Mouse (Mus musculus): ENCODE results near the gene Tnfaip1.

Gene Tnfaip1

GRCm38 (mm10) chr11:78501529-78501928 lies 34.6 kb downstream of the Tnfaip1 start:
- DNase-seq (ENCODE audit: low read depth, low spot score): no peak

- DNase-seq (ENCODE audit: low read depth, low spot score): no peak
Measured at GRCm38 (mm10) chr11:78500623-78501202, 35.4 kb downstream of the Tnfaip1 start.

- no peak for DNase-seq (ENCODE audit: low read depth, low spot score)
Measured at GRCm38 (mm10) chr11:78499543-78499942, 36.6 kb downstream of the Tnfaip1 start.

DNA sequence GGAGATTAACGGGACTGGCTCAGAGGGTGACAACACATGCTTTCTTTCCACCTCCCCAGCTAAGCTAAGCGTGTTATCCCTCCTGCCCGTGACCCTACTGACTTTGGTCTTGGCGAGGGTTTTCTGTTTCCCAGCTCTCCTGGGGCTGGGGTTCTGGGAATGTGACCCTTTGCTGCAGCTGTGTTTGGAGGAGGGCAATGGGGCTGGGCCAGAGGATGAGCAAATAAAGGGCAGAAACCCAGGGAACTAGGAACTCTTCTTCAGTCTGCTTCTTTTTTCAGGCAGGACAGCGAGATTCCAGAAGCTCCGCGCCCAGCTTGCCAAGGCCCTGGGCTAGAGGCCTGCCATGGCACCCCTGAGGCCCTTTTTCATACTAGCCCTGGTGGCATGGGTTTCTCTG lies 37.1 kb downstream of the Tnfaip1 start, which contains the start of gene Vtn:
TSS of gene Vtn (plus strand) at position 88 of the 400 bp plus-strand sequence.
- peak; percentile 73 for DNase-seq (ENCODE audit: low read depth, low spot score)

- peak; percentile 81 for DNase-seq (ENCODE audit: low read depth, low spot score)
Measured at GRCm38 (mm10) chr11:78497544-78498522, 38.3 kb downstream of the Tnfaip1 start, which contains the start of gene Sarm1. Gene Sarm1 (minus strand): TSS chr11:78497754.

- DNase-seq (ENCODE audit: low read depth, low spot score): no peak
Measured at GRCm38 (mm10) chr11:78497071-78497541, 39.0 kb downstream of the Tnfaip1 start.

DNA sequence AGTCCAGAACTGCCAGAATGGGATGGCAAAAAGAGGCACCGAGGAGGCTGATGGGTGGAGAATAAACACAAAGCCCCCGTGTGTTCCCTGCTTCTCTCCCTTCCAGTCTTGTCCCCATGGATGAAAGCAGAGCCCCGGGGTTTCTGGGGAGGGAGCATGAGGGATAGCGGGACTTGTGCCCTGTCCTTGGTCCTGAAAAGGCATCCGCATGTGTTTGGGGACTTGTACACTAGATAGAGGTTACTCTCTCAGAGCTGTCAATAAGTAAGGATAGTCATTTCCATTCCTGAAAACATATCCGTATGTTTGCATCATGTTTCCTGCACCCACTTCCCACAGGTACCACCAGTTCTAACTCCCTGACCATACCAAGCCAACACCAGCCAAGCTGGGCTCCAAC lies 40.2 kb downstream of the Tnfaip1 start:
- no peak for DNase-seq (ENCODE audit: low read depth, low spot score)

- no peak for DNase-seq (ENCODE audit: low read depth, low spot score)
Measured at GRCm38 (mm10) chr11:78490781-78491241, 45.3 kb downstream of the Tnfaip1 start.

GRCm38 (mm10) chr11:78488168-78488567 lies 48.0 kb downstream of the Tnfaip1 start:
- no peak for DNase-seq (ENCODE audit: low read depth, low spot score)

- no peak for DNase-seq (ENCODE audit: low read depth, low spot score)
Measured at GRCm38 (mm10) chr11:78483639-78484038, 52.5 kb downstream of the Tnfaip1 start.

GRCm38 (mm10) chr11:78475289-78475688 lies 60.8 kb downstream of the Tnfaip1 start:
- no peak for DNase-seq (ENCODE audit: low read depth, low spot score)
